Mouse (Mus musculus) urinary bladder, postnatal 10 days (tissue): ENCODE measurements at regions not wholly inside any gene's neighbourhood (a gene's known extent, or its start where the extent isn't known, plus 50 kb on each side); places are given as distances from the start of the nearest gene placed in this dataset.

ENCODE experiments used
- DNase-seq: peaks from one replicate; pipeline ENCODE4 v3.0.0; 2022; ENCODE audit warnings: low spot score

DNA sequence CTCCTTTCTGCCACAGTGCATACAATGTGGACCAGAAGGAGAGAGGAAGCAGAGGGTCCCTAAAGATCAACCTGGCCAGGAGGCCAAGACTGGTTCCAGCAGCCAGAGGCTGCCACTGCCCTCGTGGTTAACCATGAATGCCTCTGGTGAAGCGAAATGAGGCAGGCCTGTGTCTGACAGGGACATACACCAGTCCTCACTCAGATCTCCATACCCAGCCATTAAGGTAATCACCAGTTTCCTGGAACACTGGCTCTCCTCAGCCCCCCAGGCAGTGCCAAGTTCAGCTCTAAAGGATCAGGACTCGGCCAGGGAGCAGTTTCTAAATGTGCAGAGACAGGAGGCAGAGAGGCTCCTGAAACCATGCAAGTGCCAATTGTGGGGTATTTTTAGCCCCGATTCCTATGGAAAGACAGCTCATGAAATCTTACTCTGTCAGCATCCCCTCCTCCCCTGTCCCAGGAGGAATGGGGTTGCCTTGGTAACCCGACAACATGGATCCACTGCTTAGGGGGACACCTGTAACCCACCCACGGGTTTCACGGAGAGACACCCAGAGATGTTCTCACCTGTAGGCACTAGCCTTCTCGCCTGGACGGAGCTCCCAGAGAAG is 103.6 kb downstream of the Ier5 start:
- DNase-seq = no peak

GRCm38 (mm10) chr1:154993927-154994856 is 105.2 kb downstream of the Ier5 start:
- no peak for DNase-seq

- no peak for DNase-seq
Measured at GRCm38 (mm10) chr1:154983325-154983724, 99.0 kb upstream of the Cacna1e start.

DNA sequence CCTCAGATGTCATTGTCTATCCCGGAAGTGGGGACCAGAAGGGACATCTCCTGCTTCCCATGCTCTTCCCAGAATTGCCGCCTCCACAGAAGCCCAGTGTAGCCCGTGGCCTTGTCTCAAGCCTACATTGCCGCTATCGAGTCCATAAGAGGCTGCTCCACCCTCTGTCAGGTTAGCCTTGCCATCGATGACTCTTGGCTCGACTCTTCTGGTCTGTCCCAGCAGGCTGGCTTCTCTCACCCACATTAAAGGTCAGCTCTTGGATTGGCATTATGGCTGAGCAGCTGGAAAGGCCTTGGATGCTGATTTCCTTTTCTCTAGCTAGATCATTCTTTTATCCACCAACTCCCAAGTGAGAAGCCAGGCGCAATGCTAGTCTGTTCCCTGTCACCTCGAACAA is 98.5 kb upstream of the Cacna1e start:
- DNase-seq = no peak

DNA sequence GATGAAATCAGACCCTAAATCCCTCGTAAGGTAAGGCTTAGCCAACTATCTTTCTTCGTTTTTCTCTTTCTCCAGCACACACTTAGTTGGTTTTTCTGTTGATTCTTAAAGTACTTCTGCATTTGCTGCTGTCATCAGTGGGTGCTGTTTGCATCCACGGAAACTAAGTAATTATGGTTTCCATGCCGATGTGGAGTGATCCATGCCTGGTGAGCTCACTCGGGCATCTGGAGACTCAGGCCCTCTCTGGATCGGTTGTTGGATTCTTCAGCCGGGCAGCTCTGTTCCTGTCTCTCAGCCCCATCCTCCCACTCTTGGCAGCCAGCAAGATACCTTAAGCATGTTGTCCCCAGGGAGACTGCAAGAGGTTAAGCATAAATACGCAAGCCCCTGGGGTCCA is 97.4 kb upstream of the Cacna1e start:
- no peak for DNase-seq

GRCm38 (mm10) chr1:154975732-154976131 is 91.4 kb upstream of the Cacna1e start:
- DNase-seq = no peak

- no peak for DNase-seq
Measured at GRCm38 (mm10) chr1:154961271-154961670, 77.0 kb upstream of the Cacna1e start.

GRCm38 (mm10) chr1:154956625-154957031 is 72.3 kb upstream of the Cacna1e start:
- DNase-seq = no peak

GRCm38 (mm10) chr1:154952679-154953078 is 68.4 kb upstream of the Cacna1e start:
- no peak for DNase-seq
